Mouse (Mus musculus) neural tube, embryonic 14.5 days (tissue): Measurements from ENCODE around the gene Ern2. TPM values are rescaled to one million over a fixed set of nuclear protein-coding genes. Genes with fewer than 3 reads are reported as not detected.

Source experiments
- ATAC-seq: fragments of 200-750 bp; cut with Nextera tagmentation; 2 replicates; pipeline ENCODE4 v1.8.0; 2017; ENCODE audit warnings: low read depth, mild to moderate bottlenecking, moderate TSS enrichment, moderate library complexity
- H3K27ac ChIP-seq: fragments of 300-500 bp; sonication (generic); 2 replicates; pipeline ENCODE4 v1.5.1; 2014; ENCODE audit warnings: low read depth, mild to moderate bottlenecking, control low read depth, low read length, moderate library complexity, mixed read lengths
- H3K27me3 ChIP-seq: fragments of 300-500 bp; sonication (generic); 2 replicates; pipeline ENCODE4 v1.6.1; 2014; ENCODE audit warnings: low read length; ENCODE audit not compliant: control insufficient read depth, insufficient read depth
- H3K36me3 ChIP-seq: fragments of 300-500 bp; sonication (generic); 2 replicates; pipeline ENCODE4 v1.6.1; 2014; ENCODE audit warnings: low read length, mixed read lengths; ENCODE audit not compliant: control insufficient read depth, insufficient read depth
- H3K4me1 ChIP-seq: fragments of 300-500 bp; sonication (generic); 2 replicates; pipeline ENCODE4 v1.6.1; 2014; ENCODE audit warnings: low read length; ENCODE audit not compliant: control insufficient read depth, insufficient read depth
- H3K4me2 ChIP-seq: fragments of 300-500 bp; sonication (generic); 2 replicates; pipeline ENCODE4 v1.6.1; 2014; ENCODE audit warnings: mild to moderate bottlenecking, low read depth, low read length, control low read depth
- H3K4me3 ChIP-seq: fragments of 300-500 bp; sonication (generic); 2 replicates; pipeline ENCODE4 v1.5.1; 2014; ENCODE audit warnings: low read depth, low read length, control low read depth, mixed read lengths
- H3K9ac ChIP-seq: fragments of 300-500 bp; sonication (generic); replicated peaks from 2 replicates; pipeline ENCODE4 v1.6.1; 2014; ENCODE audit warnings: low read depth, mild to moderate bottlenecking, control low read depth, low read length, mixed read lengths
- H3K9me3 ChIP-seq: fragments of 300-500 bp; sonication (generic); 2 replicates; pipeline ENCODE4 v1.6.1; 2016; ENCODE audit warnings: low read length; ENCODE audit not compliant: control insufficient read depth
- WGBS: fragments of 180-500 bp; shearing (Covaris S2); extraction: QIAGEN DNeasy Blood & Tissue Kit; methylation state at CpG from one replicate; pipeline ENCODE4 v1.1.7; 2014; 5-methylcytosine and 5-hydroxymethylcytosine counted together
- polyA plus RNA-seq: library from polyadenylated mRNA; unstranded; fragments of >200 nt; fragmentation: Nextera tagmentation; extraction: Ambion mirVana; gene quantifications from 2 replicates; pipeline ENCODE4 v1.2.1, GENCODE M21; 2014

The Ern2 gene
- polyA plus RNA-seq, 1 experiment from 2014 or later: 2.2 TPM

GRCm38 (mm10) chr7:122170705-122171104, 15.3 kb downstream of the Ern2 start:
- Histone ChIP-seq H3K4me2 (no peak overlapping the region), H3K27me3 (no peaks in the 10 kb centered on the region), H3K4me1 (no peaks in the 10 kb centered on the region), H3K36me3 (no peaks in the 10 kb centered on the region; the same call in 1 of the 2 replicates), H3K9me3 (no peaks in the 10 kb centered on the region), H3K4me3 (no peak overlapping the region), H3K9ac (no peak overlapping the region), H3K27ac (no peak overlapping the region)
- ATAC-seq: no peak
- 87% methylated on average over 6 of the region's 6 CpGs for WGBS

GRCm38 (mm10) chr7:122167203-122167602, 18.8 kb downstream of the Ern2 start:
- no peaks in the 10 kb centered on the region for H3K4me1 ChIP-seq
- H3K9ac ChIP-seq: no peak overlapping the region
- H3K27me3 ChIP-seq: no peaks in the 10 kb centered on the region
- no peak overlapping the region for H3K4me2 ChIP-seq
- ATAC-seq: no peak
- WGBS: 93% methylated on average over 7 of the region's 7 CpGs
- no peaks in the 10 kb centered on the region for H3K9me3 ChIP-seq
- H3K36me3 ChIP-seq: no peaks in the 10 kb centered on the region; the same call in 1 of the 2 replicates
- H3K4me3 ChIP-seq: no peak overlapping the region
- no peak overlapping the region for H3K27ac ChIP-seq

GRCm38 (mm10) chr7:122163766-122164165, 22.2 kb downstream of the Ern2 start:
- WGBS: 93% methylated on average over 8 of the region's 8 CpGs
- H3K4me2 ChIP-seq: no peak overlapping the region
- H3K27ac ChIP-seq: no peak overlapping the region
- no peak overlapping the region for H3K4me3 ChIP-seq
- no peaks in the 10 kb centered on the region; the same call in 1 of the 2 replicates for H3K36me3 ChIP-seq
- H3K4me1 ChIP-seq: 0 out of 2 replicates have a peak, but pooled peaks cover 4% of the 10 kb centered on the region
- H3K27me3 ChIP-seq: no peaks in the 10 kb centered on the region
- ATAC-seq: no peak
- no peak overlapping the region for H3K9ac ChIP-seq
- H3K9me3 ChIP-seq: no peaks in the 10 kb centered on the region

DNA sequence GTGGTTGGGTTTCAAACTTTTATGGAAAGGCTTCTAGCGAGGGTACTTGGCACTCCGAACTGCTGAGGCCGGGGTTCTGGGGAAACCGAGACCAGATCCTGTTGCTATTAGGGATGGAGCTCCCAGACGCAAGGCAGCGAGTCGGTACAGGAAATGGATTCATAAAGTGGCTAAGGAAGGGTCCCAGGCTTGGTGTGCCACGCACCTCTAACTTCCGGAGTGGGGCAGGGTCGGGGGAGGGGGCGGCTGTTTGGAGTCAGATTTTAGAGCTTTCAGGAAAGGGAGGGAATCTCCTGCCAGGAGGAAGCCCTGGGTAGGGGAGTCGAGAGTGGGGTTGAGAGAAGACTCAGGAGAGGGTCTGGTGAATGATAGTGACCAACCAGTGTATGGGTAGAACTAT, 26.0 kb downstream of the Ern2 start:
- ATAC-seq: no peak
- H3K4me3 ChIP-seq: peak overlapping the region; percentile 61
- peak overlapping the region; percentile 78; the same call in 1 of the 2 replicates for H3K4me2 ChIP-seq
- no peaks in the 10 kb centered on the region for H3K36me3 ChIP-seq
- 0 out of 2 replicates have a peak overlapping the region, but pooled peaks have one; percentile 42 for H3K9ac ChIP-seq
- H3K4me1 ChIP-seq: peaks cover 4% of the 10 kb centered on the region
- H3K27me3 ChIP-seq: no peaks in the 10 kb centered on the region
- WGBS: 1% methylated on average over 12 of the region's 12 CpGs
- H3K9me3 ChIP-seq: no peaks in the 10 kb centered on the region
- no peak overlapping the region for H3K27ac ChIP-seq

DNA sequence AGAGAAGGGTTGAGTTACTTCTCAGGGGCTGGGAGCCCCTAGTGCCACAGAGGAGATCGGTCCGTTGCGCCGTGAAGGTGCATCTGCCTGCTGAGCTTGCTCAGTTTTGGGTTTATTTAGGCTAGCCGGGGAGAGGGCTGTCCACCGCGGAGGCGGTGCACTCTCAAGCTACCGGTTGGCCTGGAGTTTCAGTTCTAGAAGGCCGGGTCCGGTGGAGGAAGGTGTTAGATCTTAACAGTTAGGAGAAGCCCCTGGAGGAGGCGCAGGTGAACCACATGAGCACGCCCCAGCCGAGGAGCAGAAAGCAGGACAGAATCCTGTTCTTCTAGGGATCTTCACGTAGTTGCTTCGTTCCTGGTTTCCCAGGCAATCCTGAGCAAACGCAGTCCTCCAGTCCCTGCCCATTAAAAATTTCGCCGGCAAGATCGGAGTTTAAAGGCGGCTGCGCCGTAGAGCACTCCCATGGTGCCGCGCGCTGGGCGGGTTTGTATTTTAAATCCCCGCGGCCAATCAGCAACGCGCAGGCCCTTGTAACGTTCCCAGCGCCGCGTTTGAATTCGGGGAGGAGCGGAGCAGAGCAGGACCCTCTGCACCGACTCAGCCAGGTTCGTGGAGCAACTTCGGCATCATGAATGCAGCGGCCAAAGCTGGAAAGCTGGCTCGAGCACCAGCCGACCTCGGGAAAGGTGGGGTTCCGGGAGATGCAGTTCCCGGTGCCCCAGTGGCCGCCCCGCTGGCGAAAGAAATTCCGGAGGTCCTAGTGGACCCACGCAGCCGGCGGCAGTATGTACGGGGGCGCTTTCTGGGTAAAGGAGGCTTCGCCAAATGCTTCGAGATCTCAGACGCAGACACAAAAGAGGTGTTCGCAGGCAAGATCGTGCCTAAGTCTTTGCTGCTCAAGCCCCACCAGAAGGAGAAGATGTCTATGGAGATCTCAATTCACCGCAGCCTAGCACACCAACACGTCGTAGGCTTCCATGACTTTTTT, 26.8 kb downstream of the Ern2 start, which contains the start of gene Plk1:
TSS of gene Plk1 (plus strand) at position 525 of the 988 bp plus-strand sequence.
- H3K4me1 ChIP-seq: peaks cover 4% of the 10 kb centered on the region
- peak; percentile 94 for ATAC-seq
- H3K9me3 ChIP-seq: no peaks in the 10 kb centered on the region
- WGBS: under 1% methylated on average over 63 of the region's 63 CpGs
- peak within 1 kb of the TSS; percentile 78 for H3K4me2 ChIP-seq
- no peaks in the 10 kb centered on the region for H3K36me3 ChIP-seq
- H3K27ac ChIP-seq: peak within 1 kb of the TSS; percentile 4; the same call in 1 of the 2 replicates
- H3K27me3 ChIP-seq: no peaks in the 10 kb centered on the region
- H3K9ac ChIP-seq: peak within 1 kb of the TSS; percentile 63
- peak within 1 kb of the TSS; percentile 61 for H3K4me3 ChIP-seq

- Histone ChIP-seq H3K9ac (peak overlapping the region; percentile 63), H3K4me3 (peak overlapping the region; percentile 61), H3K27me3 (no peaks in the 10 kb centered on the region), H3K4me2 (peak overlapping the region; percentile 78), H3K36me3 (no peaks in the 10 kb centered on the region), H3K27ac (no peak overlapping the region), H3K9me3 (no peaks in the 10 kb centered on the region), H3K4me1 (peaks cover 4% of the 10 kb centered on the region)
- WGBS: 6% methylated on average over 13 of the region's 13 CpGs
- no peak for ATAC-seq
Observed at GRCm38 (mm10) chr7:122158488-122158887, 27.5 kb downstream of the Ern2 start.

DNA sequence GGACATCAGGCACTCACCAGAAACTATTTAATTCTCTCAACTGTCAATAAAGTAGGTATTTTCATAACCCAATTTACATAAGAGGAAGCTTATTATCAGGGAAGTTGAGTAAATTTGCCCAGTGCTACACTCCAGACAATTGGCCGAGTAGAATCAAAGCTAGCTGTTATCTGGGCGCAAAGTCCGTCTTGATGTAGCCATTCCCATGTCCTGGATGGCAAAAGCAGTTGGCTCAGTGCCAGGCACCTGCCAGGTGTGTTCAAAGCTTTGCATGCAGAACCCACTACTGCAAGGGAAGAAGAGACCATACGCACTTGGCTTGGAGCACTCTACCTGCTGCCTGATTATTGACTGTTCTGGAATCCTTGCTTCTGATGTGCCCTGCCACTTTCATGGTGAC, 33.5 kb downstream of the Ern2 start:
- no peak overlapping the region for H3K9ac ChIP-seq
- no peaks in the 10 kb centered on the region for H3K4me1 ChIP-seq
- no peak overlapping the region for H3K27ac ChIP-seq
- no peak overlapping the region for H3K4me3 ChIP-seq
- no peak for ATAC-seq
- 97% methylated on average over 4 of the region's 4 CpGs for WGBS
- H3K9me3 ChIP-seq: no peaks in the 10 kb centered on the region
- no peak overlapping the region for H3K4me2 ChIP-seq
- no peaks in the 10 kb centered on the region for H3K27me3 ChIP-seq
- H3K36me3 ChIP-seq: peaks cover 20% of the 10 kb centered on the region

- Histone ChIP-seq H3K9ac (no peak overlapping the region), H3K36me3 (peaks cover 60% of the 10 kb centered on the region), H3K27me3 (no peaks in the 10 kb centered on the region), H3K4me2 (no peak overlapping the region), H3K9me3 (no peaks in the 10 kb centered on the region), H3K27ac (no peak overlapping the region), H3K4me3 (no peak overlapping the region), H3K4me1 (no peaks in the 10 kb centered on the region)
- no peak for ATAC-seq
Observed at GRCm38 (mm10) chr7:122140991-122141390, 45.0 kb downstream of the Ern2 start.

DNA sequence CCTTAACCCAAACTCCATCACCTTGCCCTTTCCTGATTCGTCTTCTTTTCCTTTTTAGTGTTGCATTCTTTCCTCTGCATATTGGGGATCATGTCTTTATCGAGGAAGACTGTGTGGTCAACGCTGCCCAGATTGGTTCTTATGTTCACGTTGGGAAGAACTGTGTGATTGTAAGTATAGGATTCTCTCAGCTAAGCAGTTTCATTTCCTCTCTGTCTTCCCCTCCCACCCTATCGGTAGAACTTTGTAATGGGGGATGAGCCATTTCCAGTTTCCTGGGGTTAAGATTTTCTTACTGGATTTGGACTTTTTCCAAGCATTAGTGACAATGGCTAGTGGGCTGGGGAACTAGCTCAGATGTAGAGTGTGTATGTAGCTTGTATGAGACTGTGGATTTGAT, 47.8 kb downstream of the Ern2 start:
- Histone ChIP-seq H3K4me3 (no peak overlapping the region), H3K4me1 (peaks cover 7% of the 10 kb centered on the region), H3K9me3 (no peaks in the 10 kb centered on the region), H3K27me3 (no peaks in the 10 kb centered on the region), H3K36me3 (peaks cover 43% of the 10 kb centered on the region), H3K4me2 (no peak overlapping the region), H3K27ac (no peak overlapping the region), H3K9ac (no peak overlapping the region)
- ATAC-seq: no peak
- 96% methylated on average over 5 of the region's 5 CpGs for WGBS
